Mouse (Mus musculus) hindlimb bud, embryonic 11.5 days (tissue): ENCODE measurements around the gene Cabp4.
"Not testable (repeated sequence)": the region's sequence is repeated elsewhere in the genome, so short reads cannot be mapped to it uniquely, and the experiment has no call there.

Source experiments
- DNase-seq: peaks from one replicate; pipeline ENCODE4 v3.0.0-alpha.2; 2012; ENCODE audit warnings: low read depth, low spot score; ENCODE audit errors: extremely low spot score

Gene Cabp4

GRCm38 (mm10) chr19:4125741-4126696 lies 17.8 kb downstream of the Cabp4 start, which contains the start of gene Aip:
Aip (minus strand) TSS chr19:4125858.
- peak; percentile 72 for DNase-seq

DNA sequence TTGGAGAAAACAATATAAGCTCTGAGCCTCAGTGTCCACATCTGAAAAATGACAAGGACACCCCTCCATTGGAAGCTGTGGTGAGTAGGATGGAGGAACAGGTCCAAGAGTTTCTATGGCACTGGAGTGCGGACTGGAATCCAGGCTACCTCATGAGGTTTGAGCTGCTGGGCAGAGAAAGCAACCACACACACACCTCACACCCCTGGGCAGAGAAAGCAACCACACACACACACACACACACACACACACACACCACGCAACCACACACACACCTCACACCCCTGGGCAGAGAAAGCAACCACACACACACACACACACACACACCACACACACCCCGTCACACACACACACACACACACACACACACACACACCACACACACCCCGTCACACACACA lies 18.6 kb downstream of the Cabp4 start:
- DNase-seq, result not testable (repeated sequence)

- no peak for DNase-seq
These were observed 19.4 kb downstream of the Cabp4 start for GRCm38 (mm10) chr19:4124432-4124831.

DNA sequence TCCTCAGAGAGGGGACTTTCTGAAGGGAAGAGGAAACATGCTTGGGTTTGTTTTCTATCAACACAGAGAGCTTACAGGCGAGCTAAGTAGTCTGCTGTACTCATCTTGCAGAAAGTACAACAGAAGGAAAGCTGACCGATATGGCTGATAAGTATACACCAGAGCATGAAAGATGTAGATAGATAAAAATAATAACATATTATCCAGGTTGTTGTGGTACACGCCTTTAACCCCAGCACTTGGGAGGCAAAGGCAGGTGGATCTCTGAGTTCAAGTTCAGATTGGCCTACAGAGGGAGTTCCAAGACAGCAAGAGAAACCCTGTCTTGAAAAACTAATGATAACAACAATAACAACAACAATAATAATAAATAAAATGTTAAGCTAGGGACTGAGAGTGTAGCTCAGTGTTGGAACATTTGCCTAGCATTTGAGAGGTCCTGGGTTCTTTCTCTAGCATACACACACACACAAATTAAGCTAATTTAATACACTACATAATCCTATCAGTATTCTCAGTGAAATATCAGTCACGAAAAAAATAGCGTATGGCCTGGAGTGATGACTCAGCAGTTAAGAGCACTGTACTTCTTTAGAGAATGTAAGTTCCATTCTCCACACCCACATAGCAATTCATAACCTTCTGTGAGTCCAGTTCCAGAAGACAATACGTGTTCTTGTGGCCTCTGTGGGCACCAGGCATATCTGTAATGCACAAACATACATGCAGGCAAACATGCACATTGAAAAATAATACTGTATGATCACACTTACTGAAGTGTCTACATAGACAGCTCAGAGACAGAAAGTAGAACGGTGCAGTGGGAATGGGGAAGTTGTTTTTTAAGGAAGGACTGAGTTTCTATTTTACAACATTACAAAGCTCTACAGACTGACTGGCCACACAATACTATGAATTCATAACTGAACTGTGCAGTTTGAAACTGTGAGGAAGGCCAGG lies 21.1 kb downstream of the Cabp4 start:
- DNase-seq, result no peak

DNA sequence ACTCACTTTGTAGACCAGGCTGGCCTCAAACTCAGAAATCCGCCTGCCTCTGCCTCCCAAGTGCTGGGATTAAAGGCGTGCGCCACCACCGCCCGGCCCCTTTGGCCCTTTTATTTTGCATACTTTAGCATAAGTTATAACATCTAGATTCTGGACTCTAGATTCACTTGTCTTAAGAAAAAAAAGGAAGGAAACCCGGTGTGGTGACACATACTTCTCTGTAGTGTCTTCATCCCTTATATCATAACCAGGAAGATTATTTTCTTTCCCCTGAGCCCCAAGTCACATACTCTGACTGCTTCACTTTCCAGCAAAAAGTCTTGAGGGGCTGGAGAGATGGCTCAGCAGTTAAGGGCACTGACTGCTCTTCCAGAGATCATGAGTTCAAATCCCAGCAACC lies 21.9 kb downstream of the Cabp4 start:
- not testable (repeated sequence) for DNase-seq

DNA sequence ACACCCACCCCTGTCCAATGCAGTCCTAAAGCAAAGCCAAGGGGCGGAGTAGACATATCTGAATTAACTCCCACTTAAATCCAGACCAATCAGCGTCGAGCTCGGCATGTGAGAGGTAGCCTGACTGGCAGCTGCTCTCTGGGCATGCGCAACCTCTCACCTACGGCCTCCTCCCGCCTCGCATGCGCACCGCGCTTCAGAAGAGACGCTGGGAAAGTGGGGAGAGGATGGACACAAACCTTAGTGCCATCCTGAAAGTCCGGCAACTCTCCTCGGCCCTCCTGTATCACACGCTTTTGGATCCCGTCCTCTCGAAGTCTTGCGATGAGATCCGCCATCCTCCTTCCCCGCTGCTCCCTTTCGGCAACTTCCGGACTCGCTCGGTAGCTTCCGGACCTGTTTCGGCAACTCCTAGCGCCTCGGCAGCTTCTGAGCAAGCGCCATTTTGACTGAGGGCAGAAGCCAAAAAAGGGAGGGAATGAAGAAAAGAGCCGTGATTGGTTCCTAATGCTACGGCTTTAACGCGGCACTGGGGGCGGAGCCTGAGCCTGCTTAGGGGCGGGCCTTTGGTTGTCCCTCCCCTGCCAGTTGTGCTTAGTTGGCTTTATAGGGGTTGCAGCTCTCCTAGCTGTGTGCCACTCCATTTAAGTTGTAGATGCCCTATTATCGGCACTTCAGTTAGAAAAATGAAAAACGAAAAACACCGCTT lies 22.6 kb downstream of the Cabp4 start:
- DNase-seq, result peak; percentile 97

DNA sequence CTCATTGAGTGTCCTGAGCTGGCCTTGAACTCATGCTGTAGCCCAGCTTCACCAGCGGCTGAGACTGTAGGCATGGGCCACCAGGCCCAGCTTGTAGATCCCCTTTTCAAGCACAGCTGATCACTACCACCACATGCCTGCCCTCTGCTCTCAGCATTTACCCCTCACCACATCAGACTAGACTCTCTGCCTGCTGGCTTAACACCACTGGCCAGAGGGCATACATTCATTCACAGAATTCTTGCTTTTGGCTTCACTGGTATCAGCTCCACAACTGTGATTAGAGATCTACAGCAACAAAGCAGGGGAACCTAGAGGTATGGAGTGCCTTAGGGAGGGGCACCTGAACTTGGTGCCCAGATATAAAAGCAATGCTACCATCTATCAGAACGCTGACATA lies 23.3 kb downstream of the Cabp4 start:
- DNase-seq, result no peak

DNA sequence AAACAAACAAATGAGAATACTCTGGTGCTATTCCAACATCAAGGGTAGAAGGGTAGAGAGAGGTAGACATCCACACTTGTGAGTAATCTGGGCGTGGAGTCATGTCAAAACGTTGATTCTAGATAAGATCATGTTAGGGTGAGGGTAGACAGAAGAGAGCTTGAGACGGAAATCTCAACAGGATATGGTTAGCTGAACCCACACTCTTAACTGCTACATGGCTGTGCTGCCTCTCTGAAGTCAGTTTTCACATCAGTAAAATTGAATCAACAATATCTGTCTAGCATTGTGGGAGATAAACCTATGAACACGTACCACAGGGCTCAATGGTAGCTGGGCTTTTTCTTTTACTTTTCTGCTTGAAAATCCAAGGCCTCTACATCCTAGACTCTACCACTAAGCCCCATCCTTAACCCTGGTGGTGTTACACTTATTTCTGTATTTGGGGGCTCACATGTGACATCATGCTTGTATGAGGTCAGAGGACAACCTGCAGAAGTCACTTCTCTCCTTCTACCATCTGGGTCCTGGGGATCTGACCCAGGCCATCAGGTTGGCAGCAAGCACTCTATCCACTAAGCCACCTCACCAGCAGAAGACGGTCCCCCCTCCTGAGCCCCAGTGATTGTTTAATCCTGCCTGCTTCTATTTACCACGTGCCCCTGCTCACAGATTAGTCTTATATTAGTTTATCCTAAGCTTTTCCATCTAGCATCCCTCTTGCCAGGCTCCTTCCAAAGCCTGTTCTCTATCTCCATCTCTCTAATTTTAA lies 23.9 kb downstream of the Cabp4 start:
- DNase-seq, result no peak

- DNase-seq, result no peak
These were observed 25.5 kb downstream of the Cabp4 start for GRCm38 (mm10) chr19:4118350-4118749.

- no peak for DNase-seq
These were observed 26.8 kb downstream of the Cabp4 start for GRCm38 (mm10) chr19:4117006-4117405.

GRCm38 (mm10) chr19:4115816-4116215 lies 28.0 kb downstream of the Cabp4 start:
- DNase-seq, result no peak

- no peak for DNase-seq
These were observed 28.7 kb downstream of the Cabp4 start for GRCm38 (mm10) chr19:4115144-4115543.

DNA sequence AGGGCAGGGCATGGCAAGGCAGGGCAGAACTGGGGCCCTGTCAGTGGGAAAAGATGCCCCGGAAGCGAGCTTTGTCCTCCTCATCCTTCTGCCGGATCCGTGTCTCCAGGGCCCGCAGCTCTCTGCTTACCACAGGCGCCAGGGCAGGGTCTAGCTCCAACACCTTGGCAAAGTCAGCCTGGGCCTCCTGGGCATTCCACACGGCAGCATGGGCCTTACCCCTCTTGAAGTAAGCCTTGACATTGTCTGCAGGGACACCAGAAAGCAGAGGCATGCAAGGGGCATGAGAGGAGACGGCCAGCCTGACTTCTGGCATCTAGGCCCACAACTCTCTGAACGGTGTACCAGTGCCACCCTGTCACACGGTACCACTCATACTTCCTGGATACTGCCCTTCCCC lies 29.3 kb downstream of the Cabp4 start:
- no peak for DNase-seq

GRCm38 (mm10) chr19:4113806-4114230 lies 30.0 kb downstream of the Cabp4 start:
- DNase-seq, result no peak

- DNase-seq, result no peak
These were observed 30.5 kb downstream of the Cabp4 start for GRCm38 (mm10) chr19:4113186-4113805.

DNA sequence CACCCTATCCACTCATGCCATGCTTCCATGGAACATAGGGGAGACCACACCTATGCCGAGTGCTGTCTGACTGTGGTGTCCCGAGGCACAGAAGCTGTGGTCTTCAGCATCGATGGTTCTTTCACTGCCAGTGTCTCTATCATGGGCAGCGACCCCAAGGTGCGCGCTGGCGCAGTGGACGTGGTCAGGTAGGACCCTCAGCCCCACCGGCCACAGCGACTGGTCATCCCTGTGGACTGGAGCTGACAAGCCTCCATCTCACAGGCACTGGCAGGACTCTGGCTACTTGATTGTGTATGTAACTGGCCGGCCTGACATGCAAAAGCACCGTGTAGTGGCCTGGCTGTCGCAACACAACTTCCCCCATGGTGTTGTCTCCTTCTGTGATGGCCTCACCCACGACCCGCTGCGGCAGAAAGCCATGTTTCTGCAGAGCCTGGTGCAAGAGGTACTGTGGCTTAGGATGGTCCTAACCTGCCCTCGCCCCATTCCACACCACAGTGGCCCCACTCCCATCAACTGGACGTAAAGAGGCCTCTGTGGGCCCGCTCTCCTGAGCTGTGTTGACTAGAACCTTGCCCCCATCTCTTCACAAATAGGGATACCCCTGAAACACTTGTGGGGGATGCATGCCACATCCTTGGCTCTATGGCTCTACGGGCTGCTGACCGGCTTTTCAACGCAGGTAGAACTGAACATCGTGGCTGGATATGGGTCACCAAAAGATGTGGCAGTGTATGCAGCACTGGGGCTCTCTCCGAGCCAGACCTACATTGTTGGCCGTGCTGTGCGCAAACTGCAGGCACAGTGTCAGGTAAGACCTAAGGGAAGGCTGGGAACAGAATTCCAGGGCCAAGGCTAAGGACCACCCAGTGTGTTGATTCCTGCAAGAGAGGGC lies 31.5 kb downstream of the Cabp4 start:
- no peak for DNase-seq

DNA sequence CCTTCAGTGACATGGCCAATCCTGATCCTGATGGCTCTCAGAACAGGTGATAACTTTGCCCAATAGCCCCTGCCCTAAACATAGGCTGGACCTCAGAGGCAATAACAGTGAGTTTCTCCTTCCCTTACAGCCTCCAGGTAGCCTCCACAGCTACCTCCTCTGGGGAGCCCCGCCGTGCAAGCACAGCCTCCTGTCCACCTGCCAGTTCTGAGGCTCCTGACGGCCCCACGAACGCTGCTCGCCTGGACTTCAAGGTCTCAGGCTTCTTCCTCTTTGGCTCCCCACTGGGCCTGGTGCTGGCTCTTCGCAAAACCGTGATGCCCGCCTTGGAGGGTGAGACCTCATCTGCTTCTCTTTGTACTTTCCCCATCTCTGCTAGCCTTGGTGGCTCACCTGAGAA lies 35.3 kb downstream of the Cabp4 start:
- DNase-seq, result no peak

- no peak for DNase-seq
These were observed 37.2 kb downstream of the Cabp4 start for GRCm38 (mm10) chr19:4106654-4107053.
